Mouse (Mus musculus) embryo, embryonic 11.5 days (tissue): ENCODE results near the gene 1700025G04Rik.
A peak's percentile ranks its signal among the peaks of the same experiment; 100 is the strongest.
"Not testable (repeated sequence)": the region's sequence is repeated elsewhere in the genome, so short reads cannot be mapped to it uniquely, and the experiment has no call there.

Experiments
- DNase-seq: peaks from one replicate; pipeline ENCODE4 v3.0.0-alpha.2; 2012; ENCODE audit warnings: low read depth, low spot score

Gene 1700025G04Rik

DNA sequence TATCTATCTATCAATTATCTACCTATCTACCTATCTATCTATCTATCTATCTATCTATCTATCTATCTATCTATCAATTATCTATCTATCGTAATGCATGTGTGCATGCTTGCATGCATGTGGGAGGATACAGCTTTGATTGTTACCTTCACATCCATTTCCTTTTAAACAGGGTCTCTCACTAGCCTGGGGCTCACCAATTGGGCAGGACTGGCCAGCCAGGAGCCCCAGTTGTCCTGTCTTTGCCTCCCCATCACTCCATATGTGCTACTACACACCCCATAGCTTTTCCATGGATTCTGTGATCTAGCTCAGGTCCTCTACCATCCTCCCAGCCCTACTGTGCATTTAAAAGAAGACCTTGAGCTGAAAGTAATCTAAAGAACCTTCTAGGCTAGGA lies 231.5 kb downstream of the 1700025G04Rik start:
- no peak for DNase-seq

DNA sequence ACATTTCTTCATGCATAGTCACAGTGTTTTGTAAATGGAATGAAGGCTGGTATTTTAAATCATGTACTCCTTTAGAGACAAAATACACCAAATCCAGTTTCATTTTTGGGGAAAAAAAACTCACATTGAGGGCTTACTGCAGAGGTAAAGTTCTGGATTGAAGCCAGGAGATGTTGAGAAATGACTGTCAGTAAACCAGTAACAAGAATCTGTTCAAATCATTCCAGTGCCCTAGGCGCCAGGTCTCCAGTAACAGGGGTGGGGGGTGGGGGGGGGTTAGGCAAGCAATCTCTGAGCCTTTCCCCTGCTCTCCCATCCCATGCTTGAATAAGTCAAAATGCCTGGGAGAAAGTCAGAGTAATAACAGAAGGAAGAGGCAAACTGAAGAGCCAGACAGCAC lies 234.4 kb downstream of the 1700025G04Rik start:
- DNase-seq = no peak

DNA sequence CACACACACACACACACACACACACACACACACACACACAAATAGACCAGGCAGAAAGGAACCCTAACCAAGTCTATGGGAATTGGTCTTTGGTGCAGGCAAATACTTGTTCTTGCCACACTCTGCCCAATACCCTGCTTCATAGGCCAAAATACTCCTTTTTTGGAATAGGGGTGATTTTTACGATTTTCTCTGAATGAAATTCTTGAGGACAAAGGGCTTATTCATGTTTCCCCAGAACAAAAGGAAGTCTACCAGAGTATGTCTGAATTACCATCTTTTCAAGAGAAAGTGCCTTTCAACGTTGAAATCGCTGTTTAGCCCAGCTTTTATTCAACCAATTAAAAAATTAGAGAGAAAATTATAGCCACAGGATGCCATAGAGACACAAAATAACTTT lies 237.9 kb downstream of the 1700025G04Rik start:
- no peak for DNase-seq

DNA sequence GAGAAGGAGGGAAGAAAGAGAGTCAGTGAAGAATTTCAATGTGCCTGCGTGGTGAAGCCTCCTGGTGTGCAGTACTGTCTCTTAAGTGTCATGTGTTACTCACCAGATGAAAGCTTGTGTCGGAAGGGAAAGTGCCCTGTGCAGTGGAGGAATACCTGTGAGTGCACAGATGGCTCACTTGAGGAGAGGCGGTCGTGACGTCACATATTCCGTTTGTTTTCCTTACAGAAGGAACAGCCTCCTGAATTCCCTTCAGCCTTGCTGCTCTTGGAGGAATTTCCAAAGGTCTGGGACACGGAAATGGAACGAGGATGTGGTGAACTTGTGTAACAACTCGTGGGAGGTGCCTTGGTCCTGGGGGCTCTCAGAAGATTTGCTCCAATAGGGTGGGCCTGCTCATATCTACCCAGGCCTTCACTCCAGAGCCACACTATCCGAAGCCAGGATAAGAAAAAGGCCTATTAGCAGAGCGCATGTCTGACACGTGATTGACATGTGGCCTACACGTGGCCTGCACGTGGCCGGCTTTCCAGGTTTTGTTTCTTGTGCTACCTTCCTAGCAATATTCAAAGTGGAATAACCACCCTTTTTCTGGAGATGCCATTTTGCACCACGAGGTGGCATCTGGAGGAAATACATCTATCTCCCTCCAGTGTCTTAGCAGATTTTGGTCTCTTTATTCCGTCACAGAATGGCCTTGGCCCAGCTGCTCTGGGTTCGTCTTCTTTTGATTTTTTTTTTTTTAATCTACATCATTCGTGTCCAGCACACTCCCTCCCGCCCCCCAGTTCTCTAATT lies 238.7 kb downstream of the 1700025G04Rik start:
- no peak for DNase-seq

DNA sequence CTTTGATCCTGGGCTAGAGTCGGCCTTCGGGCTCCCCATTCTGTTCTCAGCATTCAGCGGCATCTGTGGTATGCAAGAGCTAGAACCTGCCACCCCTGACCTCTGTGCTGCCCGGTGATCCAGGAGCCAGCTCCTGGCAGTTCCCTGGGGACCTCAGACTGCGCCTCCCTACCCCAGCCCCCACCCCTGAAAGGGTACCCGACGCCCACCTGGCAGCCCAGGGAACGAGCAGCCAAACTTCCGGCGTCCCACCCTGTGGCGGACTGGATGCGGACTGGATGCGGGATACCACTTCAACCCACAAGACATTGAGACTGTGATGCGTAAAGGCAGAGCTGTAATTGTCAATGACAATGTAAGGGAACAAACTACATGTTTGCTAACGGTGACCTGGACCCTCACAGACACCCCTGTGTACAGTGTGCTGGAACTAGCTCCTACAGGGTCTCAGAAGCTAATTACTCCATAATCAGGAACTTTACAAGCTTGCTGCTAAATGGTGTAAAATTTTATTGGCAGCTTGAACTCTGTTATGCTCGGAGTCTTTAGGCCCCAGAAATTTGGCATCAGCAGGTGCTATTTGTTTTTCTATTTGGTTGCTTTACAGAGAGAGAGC lies 239.8 kb downstream of the 1700025G04Rik start:
- DNase-seq = no peak

DNA sequence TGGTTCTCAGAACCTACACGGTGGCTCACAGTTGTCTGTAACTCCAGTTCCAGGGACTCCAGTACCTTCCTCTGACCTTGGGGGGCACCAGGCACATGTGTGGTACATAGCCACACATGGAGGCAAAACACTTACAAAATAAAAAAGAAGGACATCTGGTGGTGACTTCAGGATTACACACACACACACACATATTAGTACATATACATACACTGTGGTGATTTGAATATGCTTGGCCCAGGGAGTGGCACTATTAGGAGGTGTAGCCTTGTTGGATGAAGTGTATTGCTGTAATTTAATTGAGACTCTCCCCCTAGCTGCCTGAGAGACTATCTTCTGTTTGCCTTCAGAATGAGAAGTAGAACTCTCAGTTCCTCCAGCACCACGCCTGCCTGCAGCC lies 241.6 kb downstream of the 1700025G04Rik start:
- DNase-seq = no peak

DNA sequence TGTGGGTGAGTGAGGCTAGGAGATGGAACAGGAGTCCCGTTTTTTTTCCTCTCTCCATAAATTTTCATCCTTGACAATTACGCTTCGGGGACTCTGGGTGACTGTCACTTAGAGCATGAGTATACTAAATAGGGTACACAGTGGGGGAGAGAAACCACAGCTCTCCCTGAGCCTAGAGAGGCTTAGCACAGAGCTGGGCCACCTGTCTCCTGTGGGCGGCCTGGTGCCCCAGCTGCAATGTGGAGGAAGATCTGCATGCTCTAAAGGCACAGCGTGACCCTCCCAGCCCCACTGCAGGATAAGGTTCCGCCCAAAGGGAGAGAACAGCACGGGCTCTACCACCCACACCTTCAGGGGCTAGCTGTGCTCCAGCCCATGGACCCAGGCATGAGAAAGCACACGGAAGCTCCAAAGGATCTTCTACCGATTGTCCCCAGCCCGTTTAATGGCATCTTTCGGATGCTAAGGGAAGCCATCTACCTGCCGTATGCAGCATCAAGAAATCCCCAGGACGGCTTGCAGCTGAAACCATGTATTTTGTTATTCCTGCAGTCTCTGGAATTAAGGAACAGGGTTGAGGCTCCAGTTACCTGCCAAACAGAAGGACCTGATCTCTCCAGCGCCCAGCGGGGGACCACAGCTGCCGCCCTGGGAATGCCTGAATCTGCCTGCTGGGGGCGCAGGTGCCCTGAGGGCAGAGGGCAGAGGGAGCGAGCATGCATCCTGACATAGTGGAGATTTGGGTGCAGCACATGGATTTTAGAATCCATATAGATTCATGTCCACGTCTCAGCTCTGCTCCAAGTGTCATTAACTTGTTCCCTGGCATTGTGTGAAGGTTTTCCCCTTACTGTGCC lies 243.8 kb downstream of the 1700025G04Rik start:
- no peak for DNase-seq

DNA sequence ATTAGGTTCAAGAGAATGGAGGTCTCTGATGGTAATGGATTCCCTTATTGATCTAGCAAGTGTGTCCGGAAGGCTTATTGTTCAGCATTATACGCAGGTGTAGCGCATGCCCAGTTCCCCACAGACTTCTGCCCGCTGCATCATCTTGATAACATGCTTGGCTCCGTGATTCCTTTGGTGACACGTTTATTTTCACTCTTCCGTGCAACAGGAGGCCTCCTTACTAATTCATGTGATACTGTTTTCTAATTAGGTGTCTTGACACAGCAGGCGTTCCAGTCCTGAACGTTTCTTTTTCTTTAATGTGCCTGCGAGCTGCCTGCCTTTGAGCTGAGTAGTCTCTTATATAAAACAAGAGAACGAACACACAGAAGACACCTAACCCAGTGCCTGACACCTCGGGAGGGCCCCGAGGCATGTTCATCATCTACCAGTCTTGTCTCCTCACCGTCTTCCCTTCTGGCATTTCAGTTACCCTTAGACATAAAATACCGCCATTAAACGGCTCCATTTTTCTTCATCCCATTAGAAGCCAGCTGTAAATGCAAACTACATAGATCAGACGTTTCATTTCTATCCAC lies 244.6 kb downstream of the 1700025G04Rik start:
- DNase-seq = no peak

DNA sequence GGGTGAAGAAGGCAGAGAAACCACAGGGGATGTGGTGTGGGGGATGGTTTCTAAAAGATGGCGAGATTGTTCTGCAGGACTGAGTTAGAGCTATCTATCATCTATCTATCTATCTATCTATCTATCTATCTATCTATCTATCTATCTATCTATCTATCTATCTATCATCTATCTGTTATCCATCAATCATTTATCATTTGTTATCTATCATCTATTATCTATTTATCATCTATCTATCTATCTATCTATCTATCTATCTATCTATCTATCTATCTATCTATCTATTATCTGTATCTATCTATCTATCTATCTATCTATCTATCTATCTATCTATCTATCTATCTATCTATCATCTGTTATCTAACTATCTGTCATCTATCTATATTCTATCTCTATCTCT lies 249.6 kb downstream of the 1700025G04Rik start:
- DNase-seq = not testable (repeated sequence)

DNA sequence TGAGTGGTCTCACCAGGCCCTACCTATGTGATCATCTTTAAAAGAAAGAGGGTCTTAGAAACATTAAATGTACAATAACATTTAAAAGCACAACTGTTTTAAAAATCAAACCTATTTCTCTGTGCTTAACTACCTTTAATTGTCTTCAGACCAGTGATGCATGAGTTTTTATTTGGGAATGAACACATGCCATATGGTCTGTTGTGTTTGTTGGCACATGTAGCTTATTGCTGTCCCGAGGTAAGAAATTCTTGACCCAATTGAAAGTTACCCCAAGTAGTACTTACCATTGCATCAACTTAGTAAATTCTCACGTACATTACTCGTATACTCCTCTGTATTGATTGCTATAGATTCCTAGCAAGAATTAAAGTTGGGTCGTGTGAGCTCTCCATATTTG lies 254.7 kb downstream of the 1700025G04Rik start:
- DNase-seq = no peak

DNA sequence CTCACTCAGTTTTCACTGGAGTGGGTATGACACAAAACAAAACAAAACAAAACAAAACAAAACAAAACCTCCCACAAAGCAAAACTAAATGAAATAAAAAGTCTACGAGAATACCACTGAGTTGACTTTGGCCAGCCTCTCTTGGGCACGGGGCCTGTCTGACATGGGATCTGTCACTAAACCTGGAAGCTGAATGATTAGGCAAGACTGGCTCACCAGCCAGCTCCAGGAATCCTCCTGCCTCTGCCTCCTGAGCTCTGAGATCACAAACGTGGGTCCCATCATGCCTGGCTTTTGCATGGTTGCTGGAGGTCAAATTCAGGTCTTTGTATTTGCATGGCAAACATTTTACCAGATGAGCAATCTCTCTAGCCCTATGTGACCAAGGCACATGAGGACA lies 258.1 kb downstream of the 1700025G04Rik start:
- no peak for DNase-seq

DNA sequence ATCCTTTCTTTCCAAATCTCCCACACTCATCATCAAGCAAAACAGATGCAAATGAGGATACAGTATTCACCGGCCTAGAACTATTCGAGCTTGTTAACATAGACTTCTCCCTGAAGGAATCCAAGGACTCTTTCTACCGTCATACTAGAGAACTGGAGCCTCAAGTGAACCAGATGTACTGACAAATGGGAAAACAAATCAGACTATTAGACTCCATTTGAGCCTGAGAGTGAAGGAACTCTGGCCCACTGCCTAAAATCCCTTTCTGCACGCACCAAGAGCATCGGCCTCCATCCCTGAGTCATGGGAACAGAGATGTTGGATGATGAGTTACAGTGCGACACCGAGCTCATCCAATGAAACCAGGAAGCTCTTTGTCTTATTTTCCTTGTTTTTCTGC lies 264.9 kb downstream of the 1700025G04Rik start:
- DNase-seq = no peak

DNA sequence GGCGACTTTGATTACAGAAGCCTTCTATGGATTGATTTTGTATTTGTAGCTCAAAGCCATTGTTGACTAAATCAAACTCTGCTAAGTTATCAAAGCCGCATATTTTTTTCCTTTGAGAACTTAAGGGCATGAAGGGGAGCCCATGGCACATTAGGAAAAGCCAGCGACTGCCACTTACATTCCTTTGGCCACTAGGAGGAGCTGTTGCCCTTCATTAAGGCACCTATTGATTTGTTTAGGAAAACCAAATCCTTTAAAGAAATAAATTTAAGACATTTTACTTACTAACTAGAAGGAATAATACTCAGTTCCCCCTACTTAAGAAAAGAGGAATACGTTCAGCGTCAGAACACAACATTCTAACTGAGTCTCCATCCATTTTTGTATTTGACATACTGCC lies 269.5 kb downstream of the 1700025G04Rik start:
- DNase-seq = peak; percentile 55

DNA sequence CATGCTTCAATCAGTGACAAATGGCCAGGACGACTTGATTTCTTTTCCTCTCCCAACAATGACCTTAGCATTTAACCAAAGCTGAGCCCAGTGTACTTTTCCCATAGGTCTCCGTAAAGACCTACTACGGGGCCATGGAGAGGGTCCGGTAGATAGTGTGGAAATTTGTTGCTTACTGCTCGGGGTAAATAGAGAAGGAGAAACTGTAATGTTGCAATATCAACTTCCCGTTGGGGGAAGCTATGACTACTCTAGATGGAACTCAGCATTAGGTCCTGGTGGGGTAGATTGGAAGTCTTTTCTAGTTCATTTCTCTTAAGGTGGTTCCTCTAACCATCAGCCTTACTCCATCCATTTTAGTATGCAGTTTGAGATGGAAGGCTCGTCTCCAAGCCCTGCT lies 270.7 kb downstream of the 1700025G04Rik start:
- DNase-seq = no peak

DNA sequence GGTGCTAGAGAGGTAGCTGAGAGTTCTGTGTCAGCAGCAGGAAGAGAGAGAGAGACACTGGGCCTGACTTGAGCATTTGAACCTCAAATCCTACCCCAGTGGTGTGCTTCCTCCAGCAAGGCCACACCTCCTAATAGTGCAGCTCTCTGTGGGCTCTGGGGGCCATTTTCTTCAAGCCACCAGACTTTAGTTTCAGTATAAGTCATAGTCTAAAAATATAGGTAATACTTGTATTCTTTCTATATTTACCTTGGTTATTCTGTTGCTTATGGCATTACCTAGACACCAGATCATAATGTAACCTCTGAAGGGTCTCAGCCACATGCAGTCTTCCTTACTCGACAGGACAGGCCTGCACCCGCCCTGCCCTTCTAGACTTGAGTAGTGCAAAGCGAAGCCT lies 273.9 kb downstream of the 1700025G04Rik start:
- no peak for DNase-seq

DNA sequence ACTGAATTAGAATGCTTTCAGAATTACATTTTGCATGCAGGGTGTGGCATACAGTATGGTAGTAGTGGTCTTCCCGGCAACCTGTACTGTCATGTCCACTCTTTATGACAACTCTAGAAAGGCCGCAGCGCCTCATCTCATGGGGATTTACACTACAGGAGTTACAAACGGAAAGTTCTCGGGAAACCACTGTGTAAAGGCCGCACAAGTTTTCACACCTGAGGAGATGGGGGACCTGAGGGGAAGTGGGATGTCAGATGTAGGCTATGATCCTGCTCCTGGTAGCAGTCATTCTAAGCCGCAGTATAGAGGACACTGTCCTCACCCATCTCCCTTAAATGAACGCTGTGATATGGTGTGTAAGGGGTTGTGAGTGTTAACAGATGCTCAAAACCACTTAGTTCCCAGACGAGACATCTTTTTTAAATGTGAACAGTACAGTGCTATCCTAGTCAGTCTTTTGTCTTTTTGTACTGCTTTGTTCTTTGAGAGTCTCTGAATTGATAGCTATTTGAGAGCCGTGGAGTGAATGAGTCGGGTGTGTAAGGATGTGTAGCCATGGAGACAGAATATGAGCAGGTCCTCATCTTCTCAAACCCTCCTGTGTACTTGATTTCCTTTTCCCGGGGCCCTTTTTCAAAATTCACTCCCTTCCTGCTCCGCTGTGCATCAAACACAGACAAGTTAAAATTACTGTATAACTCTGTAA lies 277.8 kb downstream of the 1700025G04Rik start:
- no peak for DNase-seq

DNA sequence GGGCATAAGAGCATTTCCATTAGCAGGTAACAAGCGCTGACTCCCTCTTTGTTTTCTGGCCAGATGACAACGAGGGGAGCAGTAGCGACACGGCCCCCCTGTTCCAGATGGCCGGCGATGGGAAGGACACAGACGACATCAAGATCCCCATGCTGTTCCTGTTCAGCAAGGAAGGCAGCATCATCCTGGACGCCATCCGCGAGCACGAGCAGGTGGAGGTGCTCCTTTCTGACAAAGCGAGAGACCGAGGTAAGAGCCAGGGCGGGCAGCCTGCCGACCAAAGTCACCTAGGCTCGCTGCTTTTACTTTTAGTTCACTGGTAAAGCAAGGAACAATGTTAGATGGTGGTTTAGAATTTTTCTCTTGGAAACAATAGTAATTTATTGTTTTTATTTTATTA lies 278.5 kb downstream of the 1700025G04Rik start:
- no peak for DNase-seq

DNA sequence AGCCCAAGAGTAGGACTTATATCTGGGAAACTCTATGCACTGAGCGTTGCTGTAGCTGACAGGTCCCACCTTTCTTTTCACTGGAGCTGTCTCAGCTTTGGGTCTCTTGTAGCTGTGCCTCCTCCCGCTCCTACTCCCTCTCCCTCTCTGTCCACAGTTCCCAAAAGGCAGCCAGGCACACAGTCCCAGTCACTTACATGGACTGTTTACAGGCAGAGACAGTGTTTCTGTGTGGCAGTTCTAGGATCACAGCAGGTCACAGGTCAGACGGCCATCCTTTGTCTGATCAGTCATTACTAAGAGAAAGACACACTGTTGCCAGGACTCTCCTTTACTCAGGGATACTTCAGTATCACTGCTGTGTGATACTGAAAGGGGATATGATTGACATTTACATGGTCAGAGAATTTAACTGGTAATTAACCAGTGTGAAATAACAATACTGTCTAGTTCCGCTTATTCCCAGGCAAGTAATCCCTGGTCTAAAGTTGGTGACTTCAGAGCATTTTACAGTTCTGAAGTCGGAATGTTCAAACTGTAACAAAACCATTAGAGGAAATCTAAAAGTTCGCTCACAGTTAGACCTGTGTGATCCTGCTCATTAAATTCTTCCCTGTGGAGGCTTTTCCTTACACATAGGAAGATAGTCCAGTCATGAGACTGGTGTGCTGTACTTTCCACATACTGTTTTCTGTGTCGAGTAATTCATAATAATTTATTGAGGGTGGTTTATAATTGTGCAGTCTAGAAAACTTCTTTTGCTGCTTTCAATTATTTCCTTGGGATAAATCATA lies 279.1 kb downstream of the 1700025G04Rik start:
- no peak for DNase-seq

DNA sequence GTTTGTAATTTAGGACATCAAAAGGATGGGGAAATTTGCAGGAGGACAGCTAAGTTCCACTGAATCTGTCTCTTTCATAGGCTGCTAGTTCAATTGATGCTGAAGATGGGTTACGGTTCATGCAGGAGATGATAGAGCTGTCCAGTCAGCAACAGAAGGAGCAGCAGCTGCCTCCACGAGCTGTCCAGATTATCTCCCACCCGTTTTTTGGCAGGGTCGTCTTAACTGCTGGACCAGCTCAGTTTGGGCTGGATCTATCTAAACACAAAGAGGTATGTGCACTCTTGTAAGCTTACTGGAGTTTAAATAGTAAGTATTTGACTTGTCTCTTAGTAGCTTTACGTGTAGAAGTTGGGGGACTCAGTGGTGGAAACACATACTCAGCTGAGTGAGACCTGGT lies 282.6 kb downstream of the 1700025G04Rik start:
- DNase-seq = no peak

DNA sequence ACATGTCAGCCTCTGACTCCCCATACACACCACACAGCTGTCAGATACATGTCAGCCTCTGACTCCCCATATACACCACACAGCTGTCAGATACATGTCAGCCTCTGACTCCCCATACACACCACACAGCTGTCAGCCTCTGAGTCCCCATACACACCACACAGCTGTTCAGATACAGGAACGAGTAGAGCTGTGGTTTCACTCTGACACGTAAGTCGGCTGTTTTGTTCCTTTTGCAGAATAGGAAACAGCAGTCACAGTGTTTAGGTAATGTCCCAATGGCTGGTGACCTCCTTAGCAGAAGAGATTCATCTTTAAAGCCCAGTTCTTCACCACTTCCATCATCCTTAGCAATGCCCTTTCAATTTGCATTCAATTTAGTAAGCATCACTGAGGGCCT lies 287.1 kb downstream of the 1700025G04Rik start:
- DNase-seq = not testable (repeated sequence)
